Mouse (Mus musculus): ENCODE measurements around the gene Fam78a. TPM values are rescaled to one million over a fixed set of nuclear protein-coding genes. Genes with fewer than 3 reads are reported as not detected.
A peak's percentile ranks its signal among the peaks of the same experiment; 100 is the strongest.

Gene Fam78a
- polyA plus RNA-seq, 1 experiment from 2014 or later = 1.9 TPM

DNA sequence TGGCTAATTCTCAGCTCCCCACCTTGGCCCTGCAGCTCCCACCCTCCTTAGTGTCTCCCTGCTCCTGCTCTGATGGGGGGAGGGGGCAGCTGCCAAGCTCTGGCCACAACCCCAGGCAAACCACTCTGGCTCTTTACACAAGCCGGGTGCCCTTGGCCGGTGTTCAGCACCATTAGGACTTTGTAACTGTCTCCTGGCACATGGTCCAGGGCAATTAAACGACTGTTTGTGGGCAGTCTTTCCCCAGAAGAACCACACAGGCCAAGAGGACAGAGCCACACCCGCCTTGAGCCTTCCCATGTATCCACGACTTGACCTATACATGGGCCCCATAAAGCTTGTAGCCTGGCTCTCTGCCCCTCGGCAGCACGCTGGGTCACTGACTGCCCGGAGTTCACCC is 10.3 kb downstream of the Fam78a start:
- H3K4me3 ChIP-seq (ENCODE audit: low read depth, low read length) = no peak overlapping the region
- H3K27me3 ChIP-seq (ENCODE audit: control insufficient read depth, insufficient read depth, low read length) = no peaks in the 10 kb centered on the region
- no peaks in the 10 kb centered on the region for H3K9me3 ChIP-seq (replicated peaks; ENCODE audit: control insufficient read depth, low read length)
- no peaks in the 10 kb centered on the region for H3K36me3 ChIP-seq (replicated peaks; ENCODE audit: control insufficient read depth, insufficient read depth, low read depth, low read length)
- H3K4me1 ChIP-seq (ENCODE audit: control insufficient read depth, insufficient read depth, low read length) = no peaks in the 10 kb centered on the region
- no peak overlapping the region for H3K9ac ChIP-seq (replicated peaks; ENCODE audit: low read length)
- whole genome bisulfite sequencing = 76% methylated on average over 8 of the region's 8 CpGs
- no peak for DNase-seq (ENCODE audit: low spot score)
- no peak for ATAC-seq (replicated peaks; ENCODE audit: insufficient number of reproducible peaks, low FRiP score, low TSS enrichment, low read depth)
- H3K4me2 ChIP-seq (ENCODE audit: low read depth, low read length) = no peak overlapping the region
- H3K27ac ChIP-seq (replicated peaks; ENCODE audit: low read depth, low read length) = no peak overlapping the region

DNA sequence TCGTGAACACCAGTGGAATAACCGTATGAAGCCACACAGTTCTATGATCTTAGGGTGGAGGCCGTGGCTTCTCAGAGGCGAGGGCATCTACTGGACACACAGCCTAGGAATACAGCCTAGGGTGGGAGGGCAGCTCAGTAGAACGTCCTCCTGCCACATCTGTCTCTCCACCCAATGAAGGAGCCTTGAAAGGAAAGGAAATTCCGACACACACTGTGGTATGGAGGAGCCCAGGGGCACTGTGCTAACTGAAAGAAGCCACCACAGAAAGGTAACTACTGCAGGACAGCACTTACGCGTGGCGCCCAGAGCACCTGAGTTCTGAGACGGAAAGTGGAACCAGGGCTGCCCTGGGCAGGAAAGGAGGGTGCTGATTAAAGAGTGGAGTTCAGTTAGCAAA is 13.9 kb downstream of the Fam78a start:
- H3K4me1 ChIP-seq (ENCODE audit: control insufficient read depth, insufficient read depth, low read length) = no peaks in the 10 kb centered on the region
- WGBS = 89% methylated on average over 10 of the region's 10 CpGs

DNA sequence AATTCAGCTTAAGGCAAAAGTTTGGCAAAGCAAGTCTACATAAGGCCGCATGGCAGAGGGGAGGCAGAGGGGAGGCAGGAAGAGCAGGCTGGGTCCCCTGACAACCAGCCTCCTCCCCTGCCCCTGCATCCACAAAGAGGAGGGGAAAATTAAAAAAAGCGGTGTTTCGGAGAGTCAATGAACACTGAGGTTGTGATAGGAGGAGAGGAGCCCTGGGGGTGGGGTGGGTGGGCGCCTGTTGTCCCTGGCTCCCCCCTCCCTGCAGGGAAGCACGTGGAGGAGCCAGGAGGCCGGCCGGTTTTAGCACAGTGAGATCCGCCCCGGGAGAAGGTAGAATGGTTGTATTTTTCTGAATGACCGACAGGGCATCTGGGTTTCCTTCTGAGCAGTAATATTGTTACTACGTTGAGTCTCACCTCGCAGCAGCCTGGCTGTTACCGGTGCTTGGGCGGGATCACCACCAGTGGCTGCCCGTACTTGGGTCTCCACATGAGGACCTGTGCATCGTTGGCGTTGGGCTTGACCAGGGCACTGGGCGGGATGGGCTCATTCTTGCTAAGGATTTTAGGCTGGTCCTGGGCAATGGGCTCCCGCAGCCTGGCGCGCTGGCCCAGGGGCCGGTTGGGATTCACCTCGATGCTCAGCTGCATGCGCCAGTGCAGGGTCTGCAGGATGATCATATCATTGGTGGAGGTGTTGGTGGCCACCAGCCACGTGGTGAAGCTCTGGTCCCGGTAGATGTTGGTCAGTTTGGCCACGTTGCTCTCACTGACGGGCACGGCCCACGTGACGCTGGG is 15.6 kb downstream of the Fam78a start:
- Histone ChIP-seq H3K4me2 (ENCODE audit: low read depth, low read length) (no peak overlapping the region), H3K9ac (replicated peaks; ENCODE audit: low read length) (no peak overlapping the region), H3K27me3 (ENCODE audit: control insufficient read depth, insufficient read depth, low read length) (no peaks in the 10 kb centered on the region), H3K4me1 (ENCODE audit: control insufficient read depth, insufficient read depth, low read length) (no peaks in the 10 kb centered on the region), H3K9me3 (replicated peaks; ENCODE audit: control insufficient read depth, low read length) (no peaks in the 10 kb centered on the region), H3K36me3 (replicated peaks; ENCODE audit: control insufficient read depth, insufficient read depth, low read depth, low read length) (no peaks in the 10 kb centered on the region), H3K4me3 (ENCODE audit: low read depth, low read length) (no peak overlapping the region), H3K27ac (replicated peaks; ENCODE audit: low read depth, low read length) (no peak overlapping the region)
- DNase-seq (ENCODE audit: low spot score) (peak; percentile 54), ATAC-seq (replicated peaks; ENCODE audit: insufficient number of reproducible peaks, low FRiP score, low TSS enrichment, low read depth) (peak; percentile 24; the same call in 1 of the 2 replicates)
- 54% methylated on average over 31 of the region's 31 CpGs for WGBS

More for the DNA sequence above, 13.9 kb downstream of the Fam78a start:
- Histone ChIP-seq H3K4me3 (ENCODE audit: low read depth, low read length) (no peak overlapping the region), H3K9me3 (replicated peaks; ENCODE audit: control insufficient read depth, low read length) (no peaks in the 10 kb centered on the region), H3K27me3 (ENCODE audit: control insufficient read depth, insufficient read depth, low read length) (no peaks in the 10 kb centered on the region), H3K9ac (replicated peaks; ENCODE audit: low read length) (no peak overlapping the region), H3K36me3 (replicated peaks; ENCODE audit: control insufficient read depth, insufficient read depth, low read depth, low read length) (no peaks in the 10 kb centered on the region), H3K27ac (replicated peaks; ENCODE audit: low read depth, low read length) (no peak overlapping the region), H3K4me2 (ENCODE audit: low read depth, low read length) (no peak overlapping the region)
- DNase-seq (ENCODE audit: low spot score) (no peak), ATAC-seq (replicated peaks; ENCODE audit: insufficient number of reproducible peaks, low FRiP score, low TSS enrichment, low read depth) (no peak)

DNA sequence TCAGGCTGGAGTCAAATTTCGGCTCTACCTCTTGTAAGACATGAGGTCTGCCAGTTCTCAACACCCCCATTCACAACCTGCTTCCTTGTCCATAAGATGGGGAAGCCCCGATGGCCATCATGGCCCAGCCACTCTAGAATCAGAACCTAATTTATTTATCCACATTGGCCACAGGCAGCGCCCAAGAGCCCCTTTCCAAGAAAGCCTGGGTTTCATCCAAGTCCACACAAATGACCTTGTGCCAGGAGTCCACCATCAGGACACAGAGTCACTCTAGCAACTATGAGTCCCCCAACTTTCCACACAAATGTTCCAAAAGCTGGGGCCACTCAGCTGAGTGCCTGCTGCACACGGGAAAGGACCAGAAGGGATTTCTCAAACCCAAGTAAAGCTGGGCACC is 18.7 kb downstream of the Fam78a start:
- Histone ChIP-seq H3K4me1 (ENCODE audit: control insufficient read depth, insufficient read depth, low read length) (no peaks in the 10 kb centered on the region), H3K27ac (replicated peaks; ENCODE audit: low read depth, low read length) (no peak overlapping the region), H3K4me3 (ENCODE audit: low read depth, low read length) (no peak overlapping the region), H3K36me3 (replicated peaks; ENCODE audit: control insufficient read depth, insufficient read depth, low read depth, low read length) (no peaks in the 10 kb centered on the region), H3K9ac (replicated peaks; ENCODE audit: low read length) (no peak overlapping the region), H3K9me3 (replicated peaks; ENCODE audit: control insufficient read depth, low read length) (no peaks in the 10 kb centered on the region), H3K4me2 (ENCODE audit: low read depth, low read length) (no peak overlapping the region), H3K27me3 (ENCODE audit: control insufficient read depth, insufficient read depth, low read length) (no peaks in the 10 kb centered on the region)
- 75% methylated on average over 4 of the region's 4 CpGs for WGBS
- ATAC-seq (replicated peaks; ENCODE audit: insufficient number of reproducible peaks, low FRiP score, low TSS enrichment, low read depth) = no peak
- DNase-seq (ENCODE audit: low spot score) = no peak

DNA sequence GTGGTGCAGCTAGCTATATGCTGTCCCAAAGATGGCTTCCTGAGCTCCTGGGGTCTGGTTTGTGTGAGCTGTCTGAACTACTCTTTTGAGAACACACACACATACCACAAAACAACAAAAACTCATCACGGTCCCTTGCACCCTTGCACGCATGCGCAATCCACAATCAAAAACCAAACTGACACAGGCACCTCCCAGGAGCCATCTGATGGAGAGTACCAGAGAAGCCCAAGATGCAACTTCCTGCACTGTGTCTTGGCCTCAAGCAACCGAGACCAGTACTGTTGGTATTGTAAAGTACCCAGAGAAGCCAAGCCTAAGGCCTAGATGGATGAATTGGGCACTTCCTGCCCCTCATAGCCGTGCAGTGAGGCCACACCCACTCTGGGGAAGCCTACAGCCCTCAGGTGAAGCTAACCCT is 19.3 kb downstream of the Fam78a start:
- H3K27ac ChIP-seq (replicated peaks; ENCODE audit: low read depth, low read length) = no peak overlapping the region
- no peaks in the 10 kb centered on the region for H3K36me3 ChIP-seq (replicated peaks; ENCODE audit: control insufficient read depth, insufficient read depth, low read depth, low read length)
- no peak overlapping the region for H3K4me2 ChIP-seq (ENCODE audit: low read depth, low read length)
- no peaks in the 10 kb centered on the region for H3K4me1 ChIP-seq (ENCODE audit: control insufficient read depth, insufficient read depth, low read length)
- H3K4me3 ChIP-seq (ENCODE audit: low read depth, low read length) = no peak overlapping the region
- no peaks in the 10 kb centered on the region for H3K27me3 ChIP-seq (ENCODE audit: control insufficient read depth, insufficient read depth, low read length)
- H3K9ac ChIP-seq (replicated peaks; ENCODE audit: low read length) = no peak overlapping the region
- DNase-seq (ENCODE audit: low spot score) (no peak), ATAC-seq (replicated peaks; ENCODE audit: insufficient number of reproducible peaks, low FRiP score, low TSS enrichment, low read depth) (no peak)
- WGBS = 79% methylated on average over 5 of the region's 5 CpGs
- no peaks in the 10 kb centered on the region for H3K9me3 ChIP-seq (replicated peaks; ENCODE audit: control insufficient read depth, low read length)

DNA sequence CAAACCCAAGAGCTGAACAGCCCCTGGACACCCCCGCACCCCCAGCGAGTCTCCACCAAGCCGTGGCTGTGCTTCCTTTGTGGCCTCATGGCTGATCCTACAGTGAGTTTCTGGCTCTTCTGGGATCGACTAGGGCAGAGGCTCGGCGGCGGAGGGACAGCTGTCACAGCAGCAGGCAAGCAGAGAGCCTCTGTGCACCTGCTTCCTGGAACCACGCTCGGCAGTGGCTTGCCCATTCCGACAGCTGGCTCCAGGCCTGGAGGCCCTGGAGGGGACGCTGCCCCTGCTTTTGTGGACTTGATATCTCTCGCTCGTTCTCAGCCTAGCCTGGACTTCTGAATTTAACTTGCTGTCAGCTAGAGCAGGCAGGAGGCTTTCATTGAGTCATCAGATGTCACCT is 19.7 kb downstream of the Fam78a start:
- WGBS = 74% methylated on average over 13 of the region's 13 CpGs
- ATAC-seq (replicated peaks; ENCODE audit: insufficient number of reproducible peaks, low FRiP score, low TSS enrichment, low read depth) = no peak
- Histone ChIP-seq H3K36me3 (replicated peaks; ENCODE audit: control insufficient read depth, insufficient read depth, low read depth, low read length) (no peaks in the 10 kb centered on the region), H3K27ac (replicated peaks; ENCODE audit: low read depth, low read length) (no peak overlapping the region), H3K27me3 (ENCODE audit: control insufficient read depth, insufficient read depth, low read length) (no peaks in the 10 kb centered on the region), H3K4me2 (ENCODE audit: low read depth, low read length) (no peak overlapping the region), H3K4me1 (ENCODE audit: control insufficient read depth, insufficient read depth, low read length) (no peaks in the 10 kb centered on the region), H3K9ac (replicated peaks; ENCODE audit: low read length) (no peak overlapping the region), H3K9me3 (replicated peaks; ENCODE audit: control insufficient read depth, low read length) (no peaks in the 10 kb centered on the region), H3K4me3 (ENCODE audit: low read depth, low read length) (no peak overlapping the region)
- DNase-seq (ENCODE audit: low spot score) = no peak

DNA sequence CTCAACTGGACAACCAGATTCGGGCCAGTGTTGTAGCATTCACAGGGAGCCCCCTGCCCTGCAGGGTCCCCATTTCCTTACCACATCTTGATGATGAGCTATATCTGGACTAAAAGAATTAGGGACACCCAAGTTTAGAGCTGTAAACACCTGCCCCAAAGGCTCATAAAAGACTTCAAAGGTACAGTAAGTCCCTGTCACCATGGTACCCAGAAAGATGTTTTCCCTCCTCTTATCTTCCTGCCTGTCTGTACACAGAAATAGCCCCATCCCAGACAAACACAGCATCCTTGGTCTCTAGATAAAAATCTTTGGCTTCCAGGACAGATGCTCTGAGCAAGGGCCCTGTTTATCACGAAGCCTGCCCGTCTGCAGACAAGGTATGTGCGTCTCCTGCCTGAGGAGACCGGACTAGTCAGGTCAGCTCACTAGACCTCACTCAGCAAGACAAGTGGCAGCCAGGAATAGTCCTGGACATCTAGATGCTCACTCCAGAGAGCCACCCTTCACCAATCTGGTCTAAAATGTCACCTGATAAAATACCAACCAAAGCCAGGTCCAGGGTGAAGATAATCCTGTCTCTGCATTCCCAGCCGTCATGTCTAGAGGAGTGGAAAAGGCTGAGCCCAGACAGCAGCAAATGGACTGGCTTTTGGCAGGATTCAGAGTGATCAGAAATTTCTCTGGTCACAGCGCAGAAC is 21.1 kb downstream of the Fam78a start:
- ATAC-seq (replicated peaks; ENCODE audit: insufficient number of reproducible peaks, low FRiP score, low TSS enrichment, low read depth) (no peak), DNase-seq (ENCODE audit: low spot score) (no peak)
- no peak overlapping the region for H3K27ac ChIP-seq (replicated peaks; ENCODE audit: low read depth, low read length)
- WGBS = 81% methylated on average over 7 of the region's 7 CpGs
- no peaks in the 10 kb centered on the region for H3K36me3 ChIP-seq (replicated peaks; ENCODE audit: control insufficient read depth, insufficient read depth, low read depth, low read length)
- H3K4me2 ChIP-seq (ENCODE audit: low read depth, low read length) = no peak overlapping the region
- no peak overlapping the region for H3K4me3 ChIP-seq (ENCODE audit: low read depth, low read length)
- no peak overlapping the region for H3K9ac ChIP-seq (replicated peaks; ENCODE audit: low read length)
- H3K27me3 ChIP-seq (ENCODE audit: control insufficient read depth, insufficient read depth, low read length) = no peaks in the 10 kb centered on the region
- H3K4me1 ChIP-seq (ENCODE audit: control insufficient read depth, insufficient read depth, low read length) = no peaks in the 10 kb centered on the region
- H3K9me3 ChIP-seq (replicated peaks; ENCODE audit: control insufficient read depth, low read length) = no peaks in the 10 kb centered on the region

Data from embryonic facial prominence, embryonic 11.5 days (tissue).